Mouse (Mus musculus): ENCODE measurements around the gene Adgrl2.

Adgrl2 gene

GRCm38 (mm10) chr3:148971893-148972596 is 18.3 kb downstream of the Adgrl2 start:
- no peak for DNase-seq

GRCm38 (mm10) chr3:148964991-148965605 is 25.3 kb downstream of the Adgrl2 start:
- no peak for DNase-seq

GRCm38 (mm10) chr3:148963381-148964044 is 26.8 kb downstream of the Adgrl2 start:
- DNase-seq = no peak

- DNase-seq = no peak
These were observed 28.7 kb downstream of the Adgrl2 start for GRCm38 (mm10) chr3:148961611-148962010.

- no peak for DNase-seq
These were observed 29.5 kb downstream of the Adgrl2 start for GRCm38 (mm10) chr3:148960751-148961289.

GRCm38 (mm10) chr3:148960215-148960614 is 30.1 kb downstream of the Adgrl2 start:
- no peak for DNase-seq

- no peak for DNase-seq
These were observed 30.9 kb downstream of the Adgrl2 start for GRCm38 (mm10) chr3:148959327-148960025.

GRCm38 (mm10) chr3:148958714-148959113 is 31.6 kb downstream of the Adgrl2 start:
- DNase-seq = no peak

GRCm38 (mm10) chr3:148958185-148958584 is 32.2 kb downstream of the Adgrl2 start:
- DNase-seq = no peak

GRCm38 (mm10) chr3:148956887-148957286 is 33.5 kb downstream of the Adgrl2 start:
- no peak for DNase-seq

GRCm38 (mm10) chr3:148949796-148950195 is 40.6 kb downstream of the Adgrl2 start:
- no peak for DNase-seq

- no peak for DNase-seq
These were observed 42.5 kb downstream of the Adgrl2 start for GRCm38 (mm10) chr3:148947805-148948405.

GRCm38 (mm10) chr3:148947266-148947665 is 43.1 kb downstream of the Adgrl2 start:
- no peak for DNase-seq

- DNase-seq = no peak
These were observed 44.8 kb downstream of the Adgrl2 start for GRCm38 (mm10) chr3:148945534-148945933.

GRCm38 (mm10) chr3:148939457-148939856 is 50.9 kb downstream of the Adgrl2 start:
- no peak for DNase-seq

GRCm38 (mm10) chr3:148935056-148935455 is 55.3 kb downstream of the Adgrl2 start:
- no peak for DNase-seq

- DNase-seq = no peak
These were observed 56.1 kb downstream of the Adgrl2 start for GRCm38 (mm10) chr3:148934279-148934678.

GRCm38 (mm10) chr3:148933160-148933559 is 57.2 kb downstream of the Adgrl2 start:
- no peak for DNase-seq

- DNase-seq = no peak
These were observed 59.4 kb downstream of the Adgrl2 start for GRCm38 (mm10) chr3:148930913-148931312.

GRCm38 (mm10) chr3:148926330-148926729 is 64.0 kb downstream of the Adgrl2 start:
- no peak for DNase-seq

GRCm38 (mm10) chr3:148922618-148923095 is 67.7 kb downstream of the Adgrl2 start:
- DNase-seq = peak; percentile 11

- no peak for DNase-seq
These were observed 68.3 kb downstream of the Adgrl2 start for GRCm38 (mm10) chr3:148921966-148922587.
